9 mouse cellular contexts compared by ENCODE assay signal in genomic region chr9:102863876-102864545, GRCm38 (mm10). TPM values are rescaled to one million over a fixed set of nuclear protein-coding genes. Genes with fewer than 3 reads are reported as not detected.
DNase-seq lines count a peak whose midpoint lies in the region; ATAC-seq lines count a peak whose summit lies in the region.
"Had no signal": no experiment of that assay in that cellular context is flagged by ENCODE, and none has a peak within 500 bp of the region (broad histone marks: within the 10 kb centered on the region; RNA-seq: fewer than 3 reads in every experiment).

No protein-coding gene starts in this region.

- H3K9ac ChIP-seq in heart, embryonic 12.5 days = no peak overlapping the region
- no peak overlapping the region for H3K9ac ChIP-seq in liver, embryonic 12.5 days

- peaks cover 57% of the 10 kb centered on the region for H3K36me3 ChIP-seq in forebrain, embryonic 10.5 days (replicated peaks)
- peaks cover 17% of the 10 kb centered on the region for H3K36me3 ChIP-seq in heart, embryonic 12.5 days
- H3K36me3 ChIP-seq in liver, embryonic 12.5 days = peaks cover 35% of the 10 kb centered on the region

- H3K4me1 ChIP-seq in forebrain, embryonic 10.5 days = peaks cover 43% of the 10 kb centered on the region
- H3K4me1 ChIP-seq in heart, embryonic 12.5 days (replicated peaks) = peaks cover 67% of the 10 kb centered on the region
- peaks cover 72% of the 10 kb centered on the region for H3K4me1 ChIP-seq in liver, embryonic 12.5 days

- ATAC-seq in heart, embryonic 12.5 days (ENCODE audit: insufficient number of reproducible peaks, low FRiP score) = peak; percentile 66
- ATAC-seq in liver, embryonic 12.5 days = no peak

- peak; percentile 54 for DNase-seq in adrenal gland, postnatal 14 days
- DNase-seq in adrenal gland, postnatal 4 days (ENCODE audit: low spot score in 2 of 2) = no peak
- DNase-seq in forebrain, embryonic 10.5 days (ENCODE audit: extremely low spot score, low spot score) = no peak
- peak; percentile 76 for DNase-seq in layer of hippocampus, adult 11-12 months (ENCODE audit: low spot score)
- DNase-seq in right cerebral cortex, postnatal 36 days (ENCODE audit: low spot score in 2 of 2) = peak; percentile 85 to 89
- no peak for DNase-seq in embryo, embryonic 10.5 days (ENCODE audit: low spot score)

- 76% methylated on average over 14 of the region's 14 CpGs for whole genome bisulfite sequencing in forebrain, embryonic 10.5 days
- WGBS in heart, embryonic 12.5 days = 25% methylated on average over 14 of the region's 14 CpGs
- WGBS in liver, embryonic 12.5 days (ENCODE audit: insufficient replicate concordance) = 72% methylated on average over 14 of the region's 14 CpGs

- H3K27ac ChIP-seq in forebrain, embryonic 10.5 days = peak overlapping the region; percentile 63; the same call in 1 of the 2 replicates
- H3K27ac ChIP-seq in heart, embryonic 12.5 days (ENCODE audit: poor library complexity, severe bottlenecking) = peak overlapping the region; percentile 73
- 0 out of 2 replicates have a peak overlapping the region, but pooled peaks have one; percentile 4 for H3K27ac ChIP-seq in liver, embryonic 12.5 days

- H3K4me3 ChIP-seq in forebrain, embryonic 10.5 days = no peak overlapping the region
- H3K4me3 ChIP-seq in heart, embryonic 12.5 days = no peak overlapping the region
- H3K4me3 ChIP-seq in liver, embryonic 12.5 days = no peak overlapping the region
- H3K4me3 ChIP-seq: megakaryocyte, embryonic 14.5 days had no signal

- peak overlapping the region; percentile 15; the same call in 1 of the 2 replicates for H3K4me2 ChIP-seq in heart, embryonic 12.5 days
- H3K4me2 ChIP-seq in liver, embryonic 12.5 days = no peak overlapping the region

- H3K27me3 ChIP-seq in forebrain, embryonic 10.5 days (ENCODE audit: poor library complexity, severe bottlenecking) = no peaks in the 10 kb centered on the region
- no peaks in the 10 kb centered on the region for H3K27me3 ChIP-seq in heart, embryonic 12.5 days (replicated peaks)
- H3K27me3 ChIP-seq in liver, embryonic 12.5 days (replicated peaks) = no peaks in the 10 kb centered on the region

- H3K9me3 ChIP-seq in forebrain, embryonic 10.5 days = peaks cover 6% of the 10 kb centered on the region; the same call in 1 of the 2 replicates
- no peaks in the 10 kb centered on the region for H3K9me3 ChIP-seq in heart, embryonic 12.5 days (replicated peaks)
- H3K9me3 ChIP-seq in liver, embryonic 12.5 days (replicated peaks) = no peaks in the 10 kb centered on the region
- H3K9me3 ChIP-seq: megakaryocyte, embryonic 14.5 days had no signal

RNA-seq across cellular contexts. Expression of gene Ryk, which starts 29.3 kb away (rescaled TPM):
- total RNA-seq in adrenal gland, postnatal 14 days (2021) = 54.6 and 56.0 TPM in 2 replicates
- 10 to 100 TPM; 63.2 to 64.9 TPM for total RNA-seq in adrenal gland, postnatal 4 days (2021)
- 14.4 and 14.5 TPM in 2 replicates for polyA plus RNA-seq in forebrain, embryonic 10.5 days (2016; fragmentation: Nextera tagmentation; extraction: Ambion mirVana)
- polyA plus RNA-seq in heart, embryonic 12.5 days (2016; fragmentation: Nextera tagmentation; extraction: Ambion mirVana) = 14.5 and 15.2 TPM in 2 replicates
- 8.3 and 8.4 TPM in 2 replicates for polyA plus RNA-seq in liver, embryonic 12.5 days (2016; fragmentation: Nextera tagmentation; extraction: Ambion mirVana)

Comparison
In these comparisons a context has a peak if more than half of its experiments do, and no peak if none do; other contexts are left out.
1. DNase-seq: peak in adrenal gland, postnatal 14 days (single experiment), layer of hippocampus, adult 11-12 months (single experiment) and right cerebral cortex, postnatal 36 days (2 of 2); none in adrenal gland, postnatal 4 days (0 of 2), forebrain, embryonic 10.5 days (single experiment) and embryo, embryonic 10.5 days (single experiment).
2. H3K27ac ChIP-seq: peak in every context shown above with its lines; median percentile 73 in heart, embryonic 12.5 days; 63 in forebrain, embryonic 10.5 days; 4 in liver, embryonic 12.5 days.